Mouse (Mus musculus): ENCODE results near the gene Mrpl11. TPM values are rescaled to one million over a fixed set of nuclear protein-coding genes. Genes with fewer than 3 reads are reported as not detected.
A peak's percentile ranks its signal among the peaks of the same experiment; 100 is the strongest.
"Not testable (repeated sequence)": the region's sequence is repeated elsewhere in the genome, so short reads cannot be mapped to it uniquely, and the experiment has no call there.

Mrpl11 gene
- total RNA-seq, 2 experiments from 2014 or later: 60.5 to 71.1 TPM

GRCm38 (mm10) chr19:4992371-4992770 lies 30.4 kb downstream of the Mrpl11 start:
- DNase-seq (ENCODE audit: extremely low spot score in 1 of 2, low spot score in 1 of 2): no peak

GRCm38 (mm10) chr19:4992904-4993303 lies 31.0 kb downstream of the Mrpl11 start:
- peak in 1 of 2 experiments; percentile 42 for DNase-seq (ENCODE audit: extremely low spot score in 1 of 2, low spot score in 1 of 2)

GRCm38 (mm10) chr19:4994043-4994442 lies 32.1 kb downstream of the Mrpl11 start:
- DNase-seq (ENCODE audit: extremely low spot score in 1 of 2, low spot score in 1 of 2): peak in 1 of 2 experiments; percentile 51

DNA sequence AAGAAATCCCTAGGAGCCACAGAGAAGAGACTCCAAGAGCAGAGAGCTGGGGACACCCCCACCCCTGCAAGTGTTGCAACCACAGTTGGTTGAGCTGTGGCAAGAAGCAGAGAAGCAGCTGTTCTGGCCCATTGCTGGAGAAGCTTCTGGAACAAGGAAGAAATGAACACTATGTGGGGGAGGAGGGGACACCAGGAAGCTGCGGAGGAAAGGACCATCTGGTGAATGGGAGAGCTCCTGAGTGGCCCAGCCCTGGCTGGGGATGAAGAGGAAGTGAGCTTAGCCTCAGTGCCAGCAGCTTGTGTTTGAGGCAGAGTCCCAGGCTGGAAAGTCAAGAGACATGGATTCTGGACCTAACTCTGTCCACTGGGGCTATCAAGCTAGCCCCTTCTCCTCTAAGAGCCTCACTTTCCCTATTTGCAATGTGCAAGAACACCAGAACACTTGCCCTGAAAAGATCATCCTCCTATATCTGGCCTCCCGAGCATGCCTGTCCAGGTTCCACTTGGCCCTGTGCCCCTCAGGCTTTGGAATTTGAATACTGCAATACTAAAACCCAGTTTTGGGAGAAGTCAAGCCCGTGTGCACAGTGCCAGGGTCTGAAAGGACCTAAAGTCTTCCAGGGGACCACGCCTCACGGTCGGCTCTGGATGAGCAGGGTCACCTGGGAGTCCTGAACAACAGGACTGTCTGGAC lies 37.6 kb downstream of the Mrpl11 start:
- no peak for DNase-seq (ENCODE audit: extremely low spot score in 1 of 2, low spot score in 1 of 2)

DNA sequence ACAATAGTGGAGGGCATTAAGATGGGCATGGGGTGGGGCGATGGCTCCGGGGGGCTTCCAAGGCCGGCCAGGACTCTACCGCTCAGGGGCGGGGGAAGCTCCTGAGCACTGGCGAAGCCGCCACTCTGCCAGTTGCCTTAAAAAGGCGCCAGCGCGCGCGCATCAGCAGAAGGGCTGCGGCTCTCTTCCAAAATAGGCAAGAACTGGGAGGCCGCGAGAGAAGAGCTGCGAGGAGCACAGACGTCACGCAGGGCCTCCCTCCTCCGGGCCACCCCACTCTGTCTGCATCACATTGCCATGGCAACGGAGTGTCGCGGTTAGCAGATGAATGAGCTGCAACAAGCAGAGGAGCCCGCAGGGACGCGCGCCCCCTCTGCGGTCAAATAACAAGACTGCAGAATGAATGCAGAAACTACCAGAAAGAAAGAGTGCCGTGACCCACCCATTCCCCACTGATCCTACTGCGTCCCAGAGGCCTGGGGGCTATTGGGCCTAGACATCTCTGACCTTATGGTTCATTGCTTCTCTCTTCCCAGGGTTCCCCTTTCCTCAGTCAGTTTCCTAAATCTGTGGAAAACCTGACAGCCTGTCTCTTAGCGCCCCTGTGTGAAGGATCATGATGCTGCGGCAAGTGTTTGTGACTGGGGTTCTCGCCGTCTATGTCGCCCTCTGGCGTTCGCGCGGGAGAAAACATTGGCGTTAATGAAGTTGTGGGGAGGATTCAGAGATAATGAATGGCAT lies 39.9 kb downstream of the Mrpl11 start:
- peak; percentile 77 to 81 for DNase-seq (ENCODE audit: extremely low spot score in 1 of 2, low spot score in 1 of 2)

DNA sequence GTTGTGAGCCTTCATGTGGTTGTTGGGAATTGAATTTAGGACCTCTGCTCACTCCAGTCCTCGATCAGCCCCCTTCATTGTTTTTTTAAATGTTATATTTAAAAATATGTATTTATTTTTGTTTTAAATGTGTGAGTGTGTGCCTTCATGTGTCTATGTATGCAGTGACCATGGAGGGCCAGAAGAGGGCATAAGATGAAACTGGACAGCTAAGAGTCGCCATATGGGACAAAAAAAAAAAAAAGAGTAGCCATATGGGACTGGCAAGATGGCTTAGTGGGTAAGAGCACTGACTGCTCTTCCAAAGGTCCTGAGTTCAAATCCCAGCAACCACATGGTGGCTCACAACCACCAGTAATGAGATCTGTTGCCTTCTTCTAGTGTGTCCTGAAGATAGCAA lies 41.7 kb downstream of the Mrpl11 start:
- not testable (repeated sequence) for DNase-seq (ENCODE audit: extremely low spot score in 1 of 2, low spot score in 1 of 2)

- no peak for DNase-seq (ENCODE audit: extremely low spot score in 1 of 2, low spot score in 1 of 2)
Observed at GRCm38 (mm10) chr19:5004925-5005324, 43.0 kb downstream of the Mrpl11 start.

- no peak for DNase-seq (ENCODE audit: extremely low spot score in 1 of 2, low spot score in 1 of 2)
Observed at GRCm38 (mm10) chr19:5013138-5013537, 51.2 kb downstream of the Mrpl11 start.

DNA sequence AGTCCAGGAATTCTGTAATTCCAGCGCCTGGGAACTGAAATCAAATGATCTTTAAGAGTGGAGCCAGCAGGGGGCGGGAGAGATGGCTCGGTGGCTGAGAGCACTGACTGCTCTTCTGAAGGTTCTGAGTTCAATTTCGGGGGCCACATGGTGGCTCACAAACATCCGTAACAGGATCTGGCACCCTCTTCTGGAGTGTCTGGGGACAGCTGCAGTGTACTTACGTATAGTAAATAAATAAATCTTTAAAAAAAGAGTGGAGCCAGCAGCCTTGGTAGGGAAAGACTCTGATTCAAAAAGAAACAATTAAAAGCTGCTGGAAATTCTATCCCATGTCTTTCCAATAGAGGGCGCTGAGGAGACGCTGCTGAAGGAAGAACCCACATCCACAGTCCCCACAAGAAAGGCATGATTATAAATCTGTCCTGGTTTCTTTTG lies 53.0 kb downstream of the Mrpl11 start:
- peak in 1 of 2 experiments; percentile 34 for DNase-seq (ENCODE audit: extremely low spot score in 1 of 2, low spot score in 1 of 2)

DNA sequence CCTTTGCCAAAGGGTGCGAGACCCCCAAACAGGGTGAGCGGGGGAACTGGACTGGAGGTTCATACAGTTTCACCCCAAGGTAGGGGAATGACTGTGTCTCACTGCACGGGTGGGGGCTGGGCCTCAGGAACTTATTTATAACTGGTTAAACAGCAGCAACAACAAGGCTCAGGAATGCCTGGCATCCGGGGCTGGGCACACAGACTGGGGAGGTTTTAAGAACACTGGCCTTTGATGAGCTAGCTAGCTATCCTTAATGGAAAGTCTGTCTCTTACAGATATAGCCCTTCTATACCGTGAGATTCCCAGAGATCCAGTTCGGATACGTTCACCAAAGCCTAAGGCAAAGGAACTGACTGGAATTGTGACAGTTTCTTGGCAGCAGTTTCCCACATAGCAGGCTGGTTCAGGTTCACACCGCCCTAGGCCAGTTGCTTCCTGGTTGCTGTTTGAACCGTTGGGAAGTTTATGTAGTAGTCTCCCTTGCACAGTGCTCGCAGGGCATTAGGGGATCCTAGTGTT lies 54.3 kb downstream of the Mrpl11 start:
- DNase-seq (ENCODE audit: extremely low spot score in 1 of 2, low spot score in 1 of 2): no peak

Other genes with a start within 250 kb of the Mrpl11 start
- gene Rbm4b, start 205.7 kb upstream of the Mrpl11 start, total RNA-seq (2021): 10 to 100 TPM; 18.2 to 18.8 TPM
- 10 to 100 TPM; 81.1 to 82.0 TPM for gene Rbm4, start 168.2 kb upstream of the Mrpl11 start, total RNA-seq (2021)
- 10 to 100 TPM; 21.2 to 28.3 TPM for gene Gm21992, start 150.5 kb upstream of the Mrpl11 start, total RNA-seq (2021)
- gene Rbm14, start 150.5 kb upstream of the Mrpl11 start, total RNA-seq (2021): 10 to 100 TPM; 53.0 to 53.9 TPM
- gene Ccs, start 122.8 kb upstream of the Mrpl11 start, total RNA-seq (2021): 10 to 100 TPM; 30.6 to 37.8 TPM
- gene Ccdc87, start 122.8 kb upstream of the Mrpl11 start, total RNA-seq (2021): 1 to 10 TPM; 1.8 to 2.2 TPM
- gene Ctsf, start 107.0 kb upstream of the Mrpl11 start, total RNA-seq (2021): 100 to 1,000 TPM; 113 to 118 TPM
- under 1 TPM; 0.84 to 0.89 TPM for gene Actn3, start 84.2 kb upstream of the Mrpl11 start, total RNA-seq (2021)
- gene Zdhhc24, start 83.5 kb upstream of the Mrpl11 start, total RNA-seq (2021): 10 to 100 TPM; 24.9 to 25.5 TPM
- 10 to 100 TPM; 37.4 to 41.9 TPM for gene Bbs1, start 55.5 kb upstream of the Mrpl11 start, total RNA-seq (2021)
- 10 to 100 TPM; 41.0 to 43.5 TPM for gene Dpp3, start 33.9 kb upstream of the Mrpl11 start, total RNA-seq (2021)
- gene Peli3, start 19.0 kb upstream of the Mrpl11 start, total RNA-seq (2021): 10 to 100 TPM; 20.2 to 20.9 TPM
- 1 to 10 TPM; 5.7 to 6.6 TPM for gene Npas4, start 28.2 kb downstream of the Mrpl11 start, total RNA-seq (2021)
- gene Slc29a2, start 61.7 kb downstream of the Mrpl11 start, total RNA-seq (2021): 10 to 100 TPM; 14.2 to 17.6 TPM
- 100 to 1,000 TPM; 131 to 132 TPM for gene B4gat1, start 76.7 kb downstream of the Mrpl11 start, total RNA-seq (2021)
- 1 to 10 TPM; 5.0 to 5.3 TPM for gene AC124502.3, start 76.7 kb downstream of the Mrpl11 start, total RNA-seq (2021)
- 10 to 100 TPM; 19.2 to 21.4 TPM for gene Brms1, start 79.2 kb downstream of the Mrpl11 start, total RNA-seq (2021)
- 100 to 1,000 TPM; 109 to 114 TPM for gene Rin1, start 88.3 kb downstream of the Mrpl11 start, total RNA-seq (2021)
- 1 to 10 TPM; 4.3 to 5.1 TPM for gene Cd248, start 105.9 kb downstream of the Mrpl11 start, total RNA-seq (2021)
- 100 to 1,000 TPM; 131 to 138 TPM for gene Tmem151a, start 123.4 kb downstream of the Mrpl11 start, total RNA-seq (2021)
- gene Yif1a, start 126.4 kb downstream of the Mrpl11 start, total RNA-seq (2021): 10 to 100 TPM; 24.5 to 24.7 TPM
- gene Cnih2, start 136.4 kb downstream of the Mrpl11 start, total RNA-seq (2021): 100 to 1,000 TPM; 754 to 774 TPM
- gene Rab1b, start 144.9 kb downstream of the Mrpl11 start, total RNA-seq (2021): 100 to 1,000 TPM; 173 TPM
- gene Klc2, start 156.4 kb downstream of the Mrpl11 start, total RNA-seq (2021): 100 to 1,000 TPM; 214 to 222 TPM

All from layer of hippocampus, postnatal 25 days (tissue).